10 mouse cellular contexts compared by ENCODE assay signal in the genomic region with DNA sequence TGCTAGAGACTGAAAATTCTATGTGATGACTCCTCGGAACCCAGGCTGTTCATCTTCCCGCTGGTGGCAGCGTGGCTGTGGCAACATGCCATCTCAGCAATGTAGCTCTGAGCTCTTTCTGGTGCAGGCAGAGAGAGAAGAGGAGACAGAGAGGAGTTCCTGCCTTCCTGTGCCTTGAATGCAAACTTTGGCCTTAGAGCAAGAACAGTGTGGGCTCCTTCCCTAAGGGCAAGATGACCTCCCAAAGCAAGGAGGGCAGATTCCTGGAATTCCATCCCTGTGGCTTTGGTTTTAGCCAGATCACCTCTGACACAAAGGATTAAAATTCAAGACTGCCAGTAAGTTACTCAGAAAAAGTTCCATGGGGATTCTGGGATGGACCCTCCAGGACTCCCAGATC. TPM values are rescaled to one million over a fixed set of nuclear protein-coding genes. Genes with fewer than 3 reads are reported as not detected.
DNase-seq lines count a peak whose midpoint lies in the region; ATAC-seq and TF ChIP-seq lines count a peak whose summit lies in the region.
"Had no signal": no experiment of that assay in that cellular context is flagged by ENCODE, and none has a peak within 500 bp of the region (broad histone marks: within the 10 kb centered on the region; RNA-seq: fewer than 3 reads in every experiment).

No protein-coding gene starts in this region.

- DNase-seq in lung, postnatal 0 days (ENCODE audit: low spot score) = peak; percentile 9
- no peak for DNase-seq in lung, adult 18-20 months
- DNase-seq in ZHBTc4 (ENCODE audit: low read depth, low spot score) = peak; percentile 95
- DNase-seq in cerebellum, postnatal 25 days = peak; percentile 61 to 81
- peak; percentile 48 to 50 for DNase-seq in kidney, postnatal 36 days
- DNase-seq in right cerebral cortex, postnatal 14 days = no peak
- no peak for DNase-seq in left cerebral cortex, adult 8-10 months (ENCODE audit: low spot score in 2 of 2)

- TF ChIP-seq EP300 in lung, postnatal 0 days (IDR thresholded peaks at IDR 0.05) = no peak

- H3K4me2 ChIP-seq in lung, postnatal 0 days (replicated peaks; ENCODE audit: low read depth, low read length) = no peak overlapping the region
- H3K4me2 ChIP-seq: embryonic facial prominence, embryonic 13.5 days; hindbrain, embryonic 15.5 days; neural tube, embryonic 13.5 days had no signal

- no peak overlapping the region for H3K4me3 ChIP-seq in lung, postnatal 0 days (ENCODE audit: low read depth, low read length)
- H3K4me3 ChIP-seq: embryonic facial prominence, embryonic 13.5 days; hindbrain, embryonic 15.5 days; neural tube, embryonic 13.5 days had no signal

- no peak for ATAC-seq in lung, postnatal 0 days

- no peaks in the 10 kb centered on the region for H3K27me3 ChIP-seq in lung, postnatal 0 days (replicated peaks; ENCODE audit: insufficient read depth, low read length)
- H3K27me3 ChIP-seq: embryonic facial prominence, embryonic 13.5 days; hindbrain, embryonic 15.5 days; neural tube, embryonic 13.5 days had no signal

- H3K4me1 ChIP-seq in lung, postnatal 0 days (ENCODE audit: insufficient read depth, low read depth, low read length) = no peaks in the 10 kb centered on the region

- no peaks in the 10 kb centered on the region for H3K36me3 ChIP-seq in lung, postnatal 0 days (ENCODE audit: insufficient read depth, low read length)
- H3K36me3 ChIP-seq: embryonic facial prominence, embryonic 13.5 days; hindbrain, embryonic 15.5 days; neural tube, embryonic 13.5 days had no signal

- 57% methylated on average over 3 of the region's 3 CpGs for WGBS in lung, postnatal 0 days

- no peak overlapping the region for H3K9ac ChIP-seq in lung, postnatal 0 days (replicated peaks; ENCODE audit: low read depth)
- H3K9ac ChIP-seq: embryonic facial prominence, embryonic 13.5 days; hindbrain, embryonic 15.5 days; neural tube, embryonic 13.5 days had no signal

- H3K27ac ChIP-seq in lung, postnatal 0 days (ENCODE audit: low read length) = no peak overlapping the region
- H3K27ac ChIP-seq: embryonic facial prominence, embryonic 13.5 days; hindbrain, embryonic 15.5 days; neural tube, embryonic 13.5 days had no signal

- TF ChIP-seq CTCF in lung, postnatal 0 days (IDR thresholded peaks at IDR 0.05) = no peak

- no peaks in the 10 kb centered on the region for H3K9me3 ChIP-seq in lung, postnatal 0 days (ENCODE audit: low read length)
- H3K9me3 ChIP-seq: embryonic facial prominence, embryonic 13.5 days; hindbrain, embryonic 15.5 days; neural tube, embryonic 13.5 days had no signal

RNA-seq across cellular contexts. Expression of a gene that starts 40.4 kb away (rescaled TPM):
- 11.1 and 11.7 TPM in 2 replicates for polyA plus RNA-seq in lung, postnatal 0 days (2015; fragmentation: Nextera tagmentation; extraction: Ambion mirVana)
- 10 to 100 TPM; 74.9 to 86.8 (median 78.3) TPM for total RNA-seq in left cerebral cortex, adult 8-10 months (2022)

Comparison
In these comparisons a context has a peak if more than half of its experiments do, and no peak if none do; other contexts are left out.
1. DNase-seq: peak in lung, postnatal 0 days (single experiment), ZHBTc4 (single experiment), cerebellum, postnatal 25 days (2 of 2) and kidney, postnatal 36 days (2 of 2); none in lung, adult 18-20 months (0 of 2), right cerebral cortex, postnatal 14 days (single experiment) and left cerebral cortex, adult 8-10 months (0 of 2).